Mouse (Mus musculus): ENCODE measurements at regions not wholly inside any gene's neighbourhood (a gene's known extent, or its start where the extent isn't known, plus 50 kb on each side); places are given as distances from the start of the nearest gene placed in this dataset.
A peak's percentile ranks its signal among the peaks of the same experiment; 100 is the strongest.

DNA sequence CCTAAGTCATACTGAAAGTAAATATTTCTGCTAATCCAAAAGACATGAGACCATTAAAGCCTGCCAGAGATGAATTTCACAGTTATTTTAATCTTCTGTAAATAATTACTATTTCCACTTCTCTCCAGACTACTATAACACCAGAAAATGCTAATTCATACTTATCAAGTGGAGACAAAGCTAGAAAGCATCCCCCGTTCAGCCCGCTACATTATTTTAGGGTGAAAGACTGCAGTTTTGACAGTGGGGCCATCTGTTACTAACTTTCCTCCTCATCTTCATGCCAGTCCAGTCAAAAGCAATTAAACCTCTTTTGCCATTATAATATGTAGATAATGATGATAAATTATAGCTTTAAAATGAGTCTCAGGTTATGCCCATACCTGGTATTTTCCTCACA is 276.3 kb downstream of the Nedd1 start:
- Histone ChIP-seq H3K27ac (ENCODE audit: low read depth, low read length) (no peak overlapping the region), H3K9ac (ENCODE audit: low read length) (no peak overlapping the region), H3K36me3 (ENCODE audit: control insufficient read depth, insufficient read depth, low read length) (no peaks in the 10 kb centered on the region), H3K4me1 (ENCODE audit: control insufficient read depth, insufficient read depth, low read length) (no peaks in the 10 kb centered on the region), H3K4me3 (ENCODE audit: low read depth, low read length) (no peak overlapping the region), H3K9me3 (replicated peaks; ENCODE audit: control insufficient read depth, low read length) (no peaks in the 10 kb centered on the region), H3K4me2 (ENCODE audit: low read length) (no peak overlapping the region), H3K27me3 (replicated peaks; ENCODE audit: control insufficient read depth, insufficient read depth, low read length) (no peaks in the 10 kb centered on the region)
- ATAC-seq (peak; percentile 63; the same call in 1 of the 2 replicates), DNase-seq (ENCODE audit: low spot score) (peak; percentile 58)
- 49% methylated on average over 2 of the region's 2 CpGs for WGBS

DNA sequence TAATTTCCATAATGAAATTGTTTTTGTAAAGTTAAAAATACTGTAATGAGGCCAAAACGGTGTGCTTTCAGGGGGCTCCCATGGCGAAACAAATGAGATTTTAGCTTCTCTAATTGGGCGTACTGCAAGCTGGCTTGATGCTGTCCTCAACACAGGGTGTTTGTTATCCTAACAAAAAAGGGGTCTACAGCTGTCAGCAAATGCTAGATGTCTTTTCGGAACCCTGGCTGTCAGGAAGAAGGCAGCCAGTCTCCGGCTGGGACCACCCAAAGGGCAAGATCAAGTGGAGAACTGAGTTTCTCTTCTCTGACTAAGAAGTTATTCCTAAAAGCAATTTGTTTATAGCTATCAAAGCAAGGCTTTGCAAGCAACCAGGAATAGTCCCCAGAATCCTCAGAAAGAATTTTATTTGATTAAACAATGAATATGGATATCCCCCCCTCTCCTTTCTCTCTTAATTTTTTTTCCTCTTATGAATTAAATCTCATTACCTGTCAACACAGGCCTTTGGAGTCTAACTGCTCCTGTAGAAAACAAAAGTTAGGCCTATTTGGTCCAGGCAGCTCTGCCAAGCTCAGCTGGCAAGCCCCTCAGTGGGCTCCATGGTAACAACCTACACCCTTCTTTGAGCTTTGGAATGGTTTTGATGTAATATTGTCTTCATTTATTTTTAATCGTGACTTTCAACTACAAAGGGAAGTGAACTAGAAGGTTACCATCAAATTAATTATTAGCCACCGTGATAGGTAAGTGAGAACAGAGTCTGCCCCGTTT is 283.4 kb downstream of the Nedd1 start:
- H3K4me1 ChIP-seq (ENCODE audit: control insufficient read depth, insufficient read depth, low read length): no peaks in the 10 kb centered on the region
- H3K27ac ChIP-seq (ENCODE audit: low read depth, low read length): no peak overlapping the region
- no peaks in the 10 kb centered on the region for H3K27me3 ChIP-seq (replicated peaks; ENCODE audit: control insufficient read depth, insufficient read depth, low read length)
- 6% methylated on average over 8 of the region's 8 CpGs for WGBS
- no peaks in the 10 kb centered on the region for H3K36me3 ChIP-seq (ENCODE audit: control insufficient read depth, insufficient read depth, low read length)
- DNase-seq (ENCODE audit: low spot score) (peak; percentile 83), ATAC-seq (peak; percentile 91)
- no peak overlapping the region for H3K4me2 ChIP-seq (ENCODE audit: low read length)
- no peaks in the 10 kb centered on the region for H3K9me3 ChIP-seq (replicated peaks; ENCODE audit: control insufficient read depth, low read length)
- no peak overlapping the region for H3K9ac ChIP-seq (ENCODE audit: low read length)
- H3K4me3 ChIP-seq (ENCODE audit: low read depth, low read length): no peak overlapping the region

DNA sequence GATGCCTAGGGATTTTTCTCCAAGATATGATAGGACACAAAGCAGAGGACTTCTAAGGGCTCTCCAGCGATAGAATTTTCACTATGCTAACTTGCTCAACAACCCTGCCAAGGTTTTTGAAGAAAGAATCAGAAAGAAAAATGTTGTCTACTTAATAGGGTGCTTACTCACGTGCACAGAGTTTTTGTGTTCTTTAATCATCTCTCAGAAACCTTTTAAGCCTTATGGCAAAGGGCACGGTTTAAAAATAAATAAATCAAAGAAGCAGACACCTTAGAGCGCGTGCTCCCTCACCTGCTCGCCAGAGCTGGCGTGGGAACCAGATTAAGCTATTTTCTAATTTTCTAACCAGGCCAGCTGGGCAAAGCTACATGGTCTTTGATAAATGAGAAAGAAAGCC is 293.0 kb downstream of the Nedd1 start:
- 28% methylated on average over 7 of the region's 7 CpGs for WGBS
- Histone ChIP-seq H3K36me3 (ENCODE audit: control insufficient read depth, insufficient read depth, low read length) (no peaks in the 10 kb centered on the region), H3K4me1 (ENCODE audit: control insufficient read depth, insufficient read depth, low read length) (peaks cover 19% of the 10 kb centered on the region; the same call in 1 of the 2 replicates), H3K4me3 (ENCODE audit: low read depth, low read length) (no peak overlapping the region), H3K27ac (ENCODE audit: low read depth, low read length) (no peak overlapping the region), H3K27me3 (replicated peaks; ENCODE audit: control insufficient read depth, insufficient read depth, low read length) (no peaks in the 10 kb centered on the region), H3K9me3 (replicated peaks; ENCODE audit: control insufficient read depth, low read length) (no peaks in the 10 kb centered on the region), H3K9ac (ENCODE audit: low read length) (no peak overlapping the region), H3K4me2 (ENCODE audit: low read length) (no peak overlapping the region)
- ATAC-seq: no peak
- no peak for DNase-seq (ENCODE audit: low spot score)

DNA sequence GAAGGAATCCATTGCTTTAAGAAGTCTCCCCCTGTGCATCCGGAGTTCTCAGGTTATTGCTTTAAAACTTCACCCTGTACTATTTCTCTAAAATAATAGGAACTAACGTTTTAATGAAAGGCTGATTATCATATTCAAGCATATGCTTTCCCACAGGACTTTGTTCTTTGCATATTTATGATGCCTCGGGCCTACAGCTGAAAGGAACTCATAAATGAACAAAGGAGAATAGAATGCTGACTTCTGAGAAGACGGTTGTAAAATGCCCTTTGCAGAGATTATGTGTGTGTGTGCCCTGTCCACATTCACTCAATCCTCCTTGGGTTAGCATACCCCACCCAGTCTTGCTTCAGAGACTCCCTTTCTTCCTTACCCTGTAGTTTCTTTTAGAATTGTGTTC is 294.2 kb downstream of the Nedd1 start:
- Histone ChIP-seq H3K4me3 (ENCODE audit: low read depth, low read length) (no peak overlapping the region), H3K36me3 (ENCODE audit: control insufficient read depth, insufficient read depth, low read length) (no peaks in the 10 kb centered on the region), H3K4me1 (ENCODE audit: control insufficient read depth, insufficient read depth, low read length) (peaks cover 19% of the 10 kb centered on the region; the same call in 1 of the 2 replicates), H3K27ac (ENCODE audit: low read depth, low read length) (no peak overlapping the region), H3K27me3 (replicated peaks; ENCODE audit: control insufficient read depth, insufficient read depth, low read length) (no peaks in the 10 kb centered on the region), H3K4me2 (ENCODE audit: low read length) (no peak overlapping the region), H3K9me3 (replicated peaks; ENCODE audit: control insufficient read depth, low read length) (no peaks in the 10 kb centered on the region), H3K9ac (ENCODE audit: low read length) (no peak overlapping the region)
- WGBS: 16% methylated on average over 4 of the region's 4 CpGs
- ATAC-seq (no peak), DNase-seq (ENCODE audit: low spot score) (no peak)

DNA sequence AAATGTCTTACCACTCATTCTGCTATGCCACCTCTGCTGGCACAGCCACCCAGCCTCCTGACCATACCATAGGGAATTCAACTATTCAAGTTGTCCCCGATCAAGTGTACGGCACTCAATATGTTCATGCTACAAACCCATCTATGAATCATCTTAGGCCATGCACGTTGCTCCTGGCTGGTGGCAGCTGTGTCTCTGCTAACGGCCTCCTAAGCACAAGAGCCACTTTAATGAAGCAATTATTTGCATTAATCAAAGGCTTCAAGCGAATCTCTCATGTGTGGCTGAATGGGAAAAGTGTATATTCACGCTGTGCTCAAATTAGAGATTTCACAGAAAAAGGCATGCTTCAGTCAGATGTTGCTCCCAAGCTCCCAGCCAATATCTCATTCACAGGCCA is 295.8 kb downstream of the Nedd1 start:
- 14% methylated on average over 6 of the region's 6 CpGs for WGBS
- peak; percentile 81 for DNase-seq (ENCODE audit: low spot score)
- H3K27ac ChIP-seq (ENCODE audit: low read depth, low read length): peak overlapping the region; percentile 6; the same call in 1 of the 2 replicates

DNA sequence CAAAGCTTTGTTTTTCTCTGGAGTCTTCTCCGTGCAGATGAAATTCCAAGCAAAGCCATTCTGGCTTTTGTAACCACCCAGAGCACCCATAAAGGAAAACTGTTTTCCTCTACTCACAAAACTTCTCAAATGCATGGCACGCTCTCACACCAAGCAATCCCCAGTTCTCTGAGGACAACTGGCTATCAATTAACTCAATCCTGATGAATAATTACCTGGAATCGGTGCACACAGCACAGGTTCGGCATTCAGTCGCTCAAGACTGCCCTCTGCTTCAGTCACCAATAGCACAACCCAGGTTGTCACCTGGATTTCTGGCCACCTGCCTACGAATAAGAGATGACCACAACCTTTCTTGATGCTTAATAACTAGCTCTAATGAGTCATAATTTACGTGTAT is 309.5 kb downstream of the Nedd1 start:
- Histone ChIP-seq H3K4me2 (ENCODE audit: low read length) (no peak overlapping the region), H3K36me3 (ENCODE audit: control insufficient read depth, insufficient read depth, low read length) (no peaks in the 10 kb centered on the region), H3K27me3 (replicated peaks; ENCODE audit: control insufficient read depth, insufficient read depth, low read length) (no peaks in the 10 kb centered on the region), H3K27ac (ENCODE audit: low read depth, low read length) (no peak overlapping the region), H3K4me1 (ENCODE audit: control insufficient read depth, insufficient read depth, low read length) (no peaks in the 10 kb centered on the region), H3K9ac (ENCODE audit: low read length) (no peak overlapping the region), H3K9me3 (replicated peaks; ENCODE audit: control insufficient read depth, low read length) (no peaks in the 10 kb centered on the region), H3K4me3 (ENCODE audit: low read depth, low read length) (no peak overlapping the region)
- DNase-seq (ENCODE audit: low spot score): no peak
- no peak for ATAC-seq
- WGBS: 91% methylated on average over 7 of the region's 7 CpGs

More for the DNA sequence above, 295.8 kb downstream of the Nedd1 start:
- Histone ChIP-seq H3K4me3 (ENCODE audit: low read depth, low read length) (no peak overlapping the region), H3K9me3 (replicated peaks; ENCODE audit: control insufficient read depth, low read length) (no peaks in the 10 kb centered on the region), H3K9ac (ENCODE audit: low read length) (no peak overlapping the region), H3K4me2 (ENCODE audit: low read length) (no peak overlapping the region), H3K4me1 (ENCODE audit: control insufficient read depth, insufficient read depth, low read length) (peaks cover 19% of the 10 kb centered on the region; the same call in 1 of the 2 replicates), H3K27me3 (replicated peaks; ENCODE audit: control insufficient read depth, insufficient read depth, low read length) (no peaks in the 10 kb centered on the region), H3K36me3 (ENCODE audit: control insufficient read depth, insufficient read depth, low read length) (no peaks in the 10 kb centered on the region)
- ATAC-seq: peak; percentile 77

DNA sequence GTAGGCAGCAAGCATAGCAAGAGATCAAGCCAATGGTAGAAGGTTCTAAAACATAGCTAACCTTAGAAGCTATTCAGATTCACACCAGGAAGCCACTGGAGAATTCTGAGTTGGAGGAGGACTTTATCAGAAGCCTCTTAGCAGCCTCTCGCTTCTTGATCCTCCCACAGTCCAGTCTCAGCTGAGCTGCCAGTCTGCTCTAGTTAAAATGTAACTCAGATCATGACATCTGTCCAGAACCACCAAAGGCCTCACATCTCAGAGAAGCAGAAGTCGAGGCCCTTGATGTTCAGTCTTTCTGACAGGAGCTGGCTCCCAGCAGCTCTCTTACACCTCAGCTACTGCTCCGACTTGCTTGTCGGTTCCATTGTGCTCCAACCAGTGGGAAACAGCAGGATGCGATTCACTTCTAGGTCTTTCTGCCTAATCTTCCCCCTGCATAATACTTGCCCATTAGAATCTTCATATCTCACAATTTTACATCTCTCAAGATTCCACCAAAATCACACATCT is 311.4 kb downstream of the Nedd1 start:
- no peak overlapping the region for H3K4me2 ChIP-seq (ENCODE audit: low read length)
- no peak overlapping the region for H3K27ac ChIP-seq (ENCODE audit: low read depth, low read length)
- no peaks in the 10 kb centered on the region for H3K4me1 ChIP-seq (ENCODE audit: control insufficient read depth, insufficient read depth, low read length)
- H3K36me3 ChIP-seq (ENCODE audit: control insufficient read depth, insufficient read depth, low read length): no peaks in the 10 kb centered on the region
- WGBS: 57% methylated on average over 5 of the region's 5 CpGs
- H3K27me3 ChIP-seq (replicated peaks; ENCODE audit: control insufficient read depth, insufficient read depth, low read length): no peaks in the 10 kb centered on the region
- H3K9ac ChIP-seq (ENCODE audit: low read length): no peak overlapping the region
- no peaks in the 10 kb centered on the region for H3K9me3 ChIP-seq (replicated peaks; ENCODE audit: control insufficient read depth, low read length)
- ATAC-seq (no peak), DNase-seq (ENCODE audit: low spot score) (no peak)
- no peak overlapping the region for H3K4me3 ChIP-seq (ENCODE audit: low read depth, low read length)

DNA sequence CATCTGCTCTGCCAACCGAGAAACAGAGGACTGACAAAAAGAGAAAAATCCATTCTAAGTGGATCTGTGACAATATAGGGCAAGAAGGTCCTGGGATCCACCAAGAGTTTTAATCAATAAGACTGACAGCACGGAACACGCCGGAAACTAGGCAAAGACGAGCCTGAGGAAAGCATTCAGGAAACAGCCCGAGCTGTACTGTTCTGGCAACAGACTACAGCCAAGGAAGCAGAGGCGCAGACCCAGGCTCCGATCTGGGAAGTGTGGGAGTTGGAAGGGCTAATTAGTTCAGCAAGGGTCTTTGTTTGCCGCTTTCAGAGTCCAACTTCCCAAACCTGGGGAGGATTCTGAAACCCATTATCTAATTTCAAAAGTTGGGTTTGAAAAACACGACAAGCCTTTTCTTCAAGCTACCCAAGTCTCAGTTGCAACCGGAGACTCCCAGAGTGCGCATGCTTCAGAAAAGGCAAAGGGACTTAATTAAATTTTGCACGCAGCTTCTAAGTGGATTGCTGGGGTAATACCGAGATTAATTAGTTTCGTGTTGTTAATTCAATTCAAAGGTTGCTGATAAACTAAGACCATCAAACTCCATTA is 317.4 kb downstream of the Nedd1 start:
- peak; percentile 77 for DNase-seq (ENCODE audit: low spot score)
- Histone ChIP-seq H3K27me3 (replicated peaks; ENCODE audit: control insufficient read depth, insufficient read depth, low read length) (no peaks in the 10 kb centered on the region), H3K9me3 (replicated peaks; ENCODE audit: control insufficient read depth, low read length) (no peaks in the 10 kb centered on the region), H3K36me3 (ENCODE audit: control insufficient read depth, insufficient read depth, low read length) (no peaks in the 10 kb centered on the region), H3K9ac (ENCODE audit: low read length) (no peak overlapping the region), H3K27ac (ENCODE audit: low read depth, low read length) (no peak overlapping the region; the same call in 1 of the 2 replicates), H3K4me3 (ENCODE audit: low read depth, low read length) (peak overlapping the region; percentile 4; the same call in 1 of the 2 replicates), H3K4me1 (ENCODE audit: control insufficient read depth, insufficient read depth, low read length) (no peaks in the 10 kb centered on the region; the same call in 1 of the 2 replicates), H3K4me2 (ENCODE audit: low read length) (peak overlapping the region; percentile 45)
- 4% methylated on average over 15 of the region's 15 CpGs for WGBS
- ATAC-seq: peak; percentile 68

DNA sequence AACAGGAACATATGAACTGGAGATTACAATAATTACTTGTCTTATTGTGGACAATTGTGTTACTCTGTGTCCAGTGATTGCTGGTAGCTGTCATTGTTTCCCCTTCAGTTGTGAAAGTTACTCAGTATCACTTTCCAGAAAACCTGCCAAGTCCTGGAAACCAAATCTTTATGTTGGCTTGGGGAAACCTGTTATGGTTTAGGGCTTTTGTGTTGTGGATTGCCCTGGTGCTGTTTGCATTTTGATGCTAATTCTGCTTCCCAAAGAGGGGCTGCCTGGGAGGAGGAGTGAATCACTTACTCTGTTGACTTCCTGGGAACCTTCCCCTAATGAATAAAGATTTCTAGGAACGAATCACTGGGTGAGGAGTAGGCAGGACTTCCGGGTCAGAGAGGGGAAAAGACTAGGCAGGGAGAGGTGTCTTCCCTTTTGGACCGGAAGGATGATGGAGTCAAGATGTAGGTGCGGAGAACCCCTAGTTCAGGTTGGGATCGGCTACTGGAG is 321.6 kb downstream of the Nedd1 start:
- Histone ChIP-seq H3K9me3 (replicated peaks; ENCODE audit: control insufficient read depth, low read length) (no peaks in the 10 kb centered on the region), H3K27ac (ENCODE audit: low read depth, low read length) (no peak overlapping the region), H3K9ac (ENCODE audit: low read length) (no peak overlapping the region), H3K27me3 (replicated peaks; ENCODE audit: control insufficient read depth, insufficient read depth, low read length) (no peaks in the 10 kb centered on the region), H3K4me1 (ENCODE audit: control insufficient read depth, insufficient read depth, low read length) (no peaks in the 10 kb centered on the region; the same call in 1 of the 2 replicates), H3K36me3 (ENCODE audit: control insufficient read depth, insufficient read depth, low read length) (no peaks in the 10 kb centered on the region), H3K4me3 (ENCODE audit: low read depth, low read length) (no peak overlapping the region), H3K4me2 (ENCODE audit: low read length) (no peak overlapping the region)
- ATAC-seq (peak; percentile 42; the same call in 1 of the 2 replicates), DNase-seq (ENCODE audit: low spot score) (peak; percentile 70)
- 53% methylated on average over 5 of the region's 5 CpGs for WGBS
